Mouse (Mus musculus): ENCODE data around the gene Hmgcl.

DNA sequence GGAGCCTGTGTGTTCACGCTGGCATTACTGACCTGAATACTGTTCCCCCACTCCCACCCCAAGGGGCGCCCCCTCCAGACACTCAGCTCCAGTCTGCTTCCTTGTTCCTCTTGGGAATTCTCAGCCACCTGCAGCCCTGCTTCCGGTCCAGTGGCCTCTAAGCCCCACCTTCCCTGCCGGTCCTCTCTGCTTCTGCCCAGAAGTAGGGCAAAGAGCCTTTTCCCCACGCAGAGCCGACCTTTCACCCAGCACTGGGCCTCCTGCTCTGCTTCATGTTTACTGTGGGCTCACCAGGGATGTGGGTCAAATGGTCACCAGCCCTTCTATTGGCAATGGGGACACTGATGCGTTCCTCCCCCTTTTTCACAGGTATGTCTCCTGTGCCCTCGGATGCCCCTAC is 12.1 kb downstream of the Hmgcl start:
- no peak for TF ChIP-seq GATA1 (IDR thresholded peaks at IDR 0.05; ENCODE audit: borderline replicate concordance, low read length)
- TF ChIP-seq FLI1 (IDR thresholded peaks at IDR 0.05; ENCODE audit: low read length): no peak

Data from megakaryocyte, embryonic 14.5 days (primary cell).